Mouse (Mus musculus): ENCODE measurements around the gene Endog.

GRCm38 (mm10) chr2:30216293-30216692 is 45.0 kb downstream of the Endog start:
- no peak for TF ChIP-seq TAL1 (IDR thresholded peaks at IDR 0.05; ENCODE audit: low read length)
- no peak for TF ChIP-seq GATA1 (IDR thresholded peaks at IDR 0.05; ENCODE audit: low read length)
